Mouse (Mus musculus): ENCODE results near the gene Rpl38. TPM values are rescaled to one million over a fixed set of nuclear protein-coding genes. Genes with fewer than 3 reads are reported as not detected.

Rpl38 gene
- polyA plus RNA-seq, 1 experiment from 2014 or later: 1,060 TPM

- Histone ChIP-seq H3K4me1 (peaks cover 15% of the 10 kb centered on the region), H3K4me3 (no peak overlapping the region), H3K27me3 (ENCODE audit: low read depth, poor library complexity, severe bottlenecking) (no peaks in the 10 kb centered on the region), H3K27ac (replicated peaks) (no peak overlapping the region), H3K9me3 (replicated peaks) (no peaks in the 10 kb centered on the region), H3K36me3 (0 out of 2 replicates have a peak, but pooled peaks cover 2% of the 10 kb centered on the region)
- 88% methylated on average over 6 of the region's 6 CpGs for WGBS
- no peak for DNase-seq (ENCODE audit: low spot score)
These were observed 34.7 kb downstream of the Rpl38 start for GRCm38 (mm10) chr11:114702996-114703361.

- DNase-seq (ENCODE audit: low spot score): no peak
- H3K36me3 ChIP-seq: peaks cover 11% of the 10 kb centered on the region
- no peak overlapping the region for H3K4me3 ChIP-seq
- peaks cover 15% of the 10 kb centered on the region for H3K4me1 ChIP-seq
- peak overlapping the region; percentile 68 for H3K27ac ChIP-seq (replicated peaks)
- no peaks in the 10 kb centered on the region for H3K9me3 ChIP-seq (replicated peaks)
- no peaks in the 10 kb centered on the region for H3K27me3 ChIP-seq (ENCODE audit: low read depth, poor library complexity, severe bottlenecking)
- WGBS: 64% methylated on average over 22 of the region's 22 CpGs
These were observed 36.0 kb downstream of the Rpl38 start for GRCm38 (mm10) chr11:114704071-114704913.

GRCm38 (mm10) chr11:114706358-114706757, 38.0 kb downstream of the Rpl38 start:
- no peaks in the 10 kb centered on the region for H3K27me3 ChIP-seq (ENCODE audit: low read depth, poor library complexity, severe bottlenecking)
- H3K4me3 ChIP-seq: no peak overlapping the region
- H3K27ac ChIP-seq (replicated peaks): no peak overlapping the region
- no peaks in the 10 kb centered on the region for H3K9me3 ChIP-seq (replicated peaks)
- peaks cover 15% of the 10 kb centered on the region for H3K36me3 ChIP-seq
- H3K4me1 ChIP-seq: peaks cover 15% of the 10 kb centered on the region
- 87% methylated on average over 5 of the region's 5 CpGs for WGBS
- no peak for DNase-seq (ENCODE audit: low spot score)

GRCm38 (mm10) chr11:114711393-114711792, 43.1 kb downstream of the Rpl38 start:
- Histone ChIP-seq H3K27ac (replicated peaks) (no peak overlapping the region), H3K9me3 (replicated peaks) (no peaks in the 10 kb centered on the region), H3K4me3 (no peak overlapping the region), H3K27me3 (ENCODE audit: low read depth, poor library complexity, severe bottlenecking) (no peaks in the 10 kb centered on the region), H3K4me1 (peaks cover 7% of the 10 kb centered on the region), H3K36me3 (peaks cover 15% of the 10 kb centered on the region)
- 96% methylated on average over 3 of the region's 3 CpGs for WGBS
- DNase-seq (ENCODE audit: low spot score): no peak

- Histone ChIP-seq H3K4me1 (peaks cover 7% of the 10 kb centered on the region), H3K4me3 (no peak overlapping the region), H3K27me3 (ENCODE audit: low read depth, poor library complexity, severe bottlenecking) (no peaks in the 10 kb centered on the region), H3K36me3 (peaks cover 15% of the 10 kb centered on the region), H3K9me3 (replicated peaks) (no peaks in the 10 kb centered on the region), H3K27ac (replicated peaks) (no peak overlapping the region)
- WGBS: 90% methylated on average over 12 of the region's 12 CpGs
- no peak for DNase-seq (ENCODE audit: low spot score)
These were observed 43.5 kb downstream of the Rpl38 start for GRCm38 (mm10) chr11:114711861-114712260.

- Histone ChIP-seq H3K4me1 (peaks cover 7% of the 10 kb centered on the region), H3K4me3 (no peak overlapping the region), H3K9me3 (replicated peaks) (no peaks in the 10 kb centered on the region), H3K27ac (replicated peaks) (no peak overlapping the region), H3K27me3 (ENCODE audit: low read depth, poor library complexity, severe bottlenecking) (no peaks in the 10 kb centered on the region), H3K36me3 (peaks cover 5% of the 10 kb centered on the region; the same call in 1 of the 2 replicates)
- 94% methylated on average over 6 of the region's 6 CpGs for WGBS
- DNase-seq (ENCODE audit: low spot score): no peak
These were observed 46.2 kb downstream of the Rpl38 start for GRCm38 (mm10) chr11:114714526-114714925.

- 85% methylated on average over 7 of the region's 7 CpGs for WGBS
- H3K27ac ChIP-seq (replicated peaks): no peak overlapping the region
These were observed 47.2 kb downstream of the Rpl38 start for GRCm38 (mm10) chr11:114715531-114715930.

GRCm38 (mm10) chr11:114720535-114720934, 52.2 kb downstream of the Rpl38 start:
- Histone ChIP-seq H3K9me3 (replicated peaks) (no peaks in the 10 kb centered on the region), H3K4me3 (no peak overlapping the region), H3K27ac (replicated peaks) (no peak overlapping the region), H3K4me1 (0 out of 2 replicates have a peak, but pooled peaks cover 6% of the 10 kb centered on the region), H3K36me3 (no peaks in the 10 kb centered on the region), H3K27me3 (ENCODE audit: low read depth, poor library complexity, severe bottlenecking) (no peaks in the 10 kb centered on the region)
- WGBS: 91% methylated on average over 10 of the region's 10 CpGs
- no peak for DNase-seq (ENCODE audit: low spot score)

More at GRCm38 (mm10) chr11:114715531-114715930, 47.2 kb downstream of the Rpl38 start:
- Histone ChIP-seq H3K4me3 (no peak overlapping the region), H3K9me3 (replicated peaks) (no peaks in the 10 kb centered on the region), H3K27me3 (ENCODE audit: low read depth, poor library complexity, severe bottlenecking) (no peaks in the 10 kb centered on the region), H3K4me1 (peaks cover 7% of the 10 kb centered on the region), H3K36me3 (peaks cover 3% of the 10 kb centered on the region; the same call in 1 of the 2 replicates)
- no peak for DNase-seq (ENCODE audit: low spot score)

Other genes with a start within 250 kb of the Rpl38 start
- 9.6 and 12.6 TPM in 2 replicates for gene Ttyh2, start 6.9 kb downstream of the Rpl38 start, polyA plus RNA-seq (2016; fragmentation: Nextera tagmentation; extraction: Ambion mirVana)
- gene Dnaic2, start 58.9 kb downstream of the Rpl38 start, polyA plus RNA-seq (2016; fragmentation: Nextera tagmentation; extraction: Ambion mirVana): 2.1 and 2.2 TPM in 2 replicates
- 1.1 and 1.7 TPM in 2 replicates for gene Kif19a, start 96.9 kb downstream of the Rpl38 start, polyA plus RNA-seq (2016; fragmentation: Nextera tagmentation; extraction: Ambion mirVana)
- 57.3 and 69.1 TPM in 2 replicates for gene Btbd17, start 127.4 kb downstream of the Rpl38 start, polyA plus RNA-seq (2016; fragmentation: Nextera tagmentation; extraction: Ambion mirVana)
- 0.27 and 0.36 TPM in 2 replicates for gene Gpr142, start 130.4 kb downstream of the Rpl38 start, polyA plus RNA-seq (2016; fragmentation: Nextera tagmentation; extraction: Ambion mirVana)
- 19.0 TPM in 2 replicates for gene Gprc5c, start 182.6 kb downstream of the Rpl38 start, polyA plus RNA-seq (2016; fragmentation: Nextera tagmentation; extraction: Ambion mirVana)
- 0.58 and 0.93 TPM in 2 replicates for gene Cd300a, start 221.5 kb downstream of the Rpl38 start, polyA plus RNA-seq (2016; fragmentation: Nextera tagmentation; extraction: Ambion mirVana)